Mouse (Mus musculus): Measurements from ENCODE around the gene Begain. TPM values are rescaled to one million over a fixed set of nuclear protein-coding genes. Genes with fewer than 3 reads are reported as not detected.

Begain gene
- under 1 TPM; 0.51 to 0.67 TPM for total RNA-seq (2021)
- long read RNA-seq, experiment 1, result 0 reads
- long read RNA-seq, experiment 2, result 0 reads

GRCm38 (mm10) chr12:109068167-109068653 lies at the start of gene Begain:
TSS of gene Begain (minus strand) at chr12:109068217.
- intact Hi-C loops (cut with DNase I), result no loop called here

DNA sequence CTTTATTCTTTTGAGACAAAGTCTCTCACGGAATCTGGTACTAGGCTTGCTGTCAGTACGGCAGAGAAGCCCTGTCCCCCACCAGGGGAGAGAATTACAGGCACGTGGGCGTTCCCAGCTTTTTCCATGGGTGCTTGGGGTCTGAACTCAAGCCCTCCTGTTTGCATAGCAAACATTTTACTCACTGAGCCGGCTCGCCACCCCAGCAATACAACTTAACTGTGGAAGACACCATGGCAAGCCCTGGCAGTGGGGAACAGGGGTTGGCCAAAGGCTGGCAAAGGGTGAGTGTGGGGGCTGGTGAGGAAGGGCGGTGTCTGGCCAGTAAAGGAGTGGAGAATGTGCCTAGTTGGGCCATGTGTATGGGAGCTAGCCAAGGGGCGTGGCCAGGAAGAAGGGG lies 47.7 kb upstream of the Begain start:
- intact Hi-C loops (cut with DNase I), result no loop called here
- DNase-seq, result no peak

More at GRCm38 (mm10) chr12:109068167-109068653, at the start of gene Begain:
- DNase-seq, result no peak

DNA sequence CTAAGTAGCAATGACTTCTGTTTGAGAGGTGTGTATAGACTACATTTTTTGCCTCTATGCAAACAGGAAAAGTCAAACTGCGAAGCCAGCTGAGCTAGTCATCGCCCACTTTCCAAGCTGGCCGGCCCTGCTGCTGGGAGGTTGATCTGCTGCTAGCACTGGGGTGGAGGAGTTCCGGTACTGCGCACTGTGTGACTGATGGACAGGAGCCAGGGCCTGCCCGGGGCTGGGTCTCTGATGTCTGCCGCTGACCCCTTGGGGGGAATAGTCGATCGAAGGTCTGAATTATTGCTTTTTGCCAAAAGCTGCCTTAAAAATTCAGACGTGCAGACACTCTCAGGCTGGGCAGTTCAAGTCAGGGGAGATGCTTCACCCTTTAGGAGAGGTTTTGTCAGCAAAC lies 47.1 kb upstream of the Begain start:
- no peak for DNase-seq
- intact Hi-C loops (cut with DNase I), result no loop called here

DNA sequence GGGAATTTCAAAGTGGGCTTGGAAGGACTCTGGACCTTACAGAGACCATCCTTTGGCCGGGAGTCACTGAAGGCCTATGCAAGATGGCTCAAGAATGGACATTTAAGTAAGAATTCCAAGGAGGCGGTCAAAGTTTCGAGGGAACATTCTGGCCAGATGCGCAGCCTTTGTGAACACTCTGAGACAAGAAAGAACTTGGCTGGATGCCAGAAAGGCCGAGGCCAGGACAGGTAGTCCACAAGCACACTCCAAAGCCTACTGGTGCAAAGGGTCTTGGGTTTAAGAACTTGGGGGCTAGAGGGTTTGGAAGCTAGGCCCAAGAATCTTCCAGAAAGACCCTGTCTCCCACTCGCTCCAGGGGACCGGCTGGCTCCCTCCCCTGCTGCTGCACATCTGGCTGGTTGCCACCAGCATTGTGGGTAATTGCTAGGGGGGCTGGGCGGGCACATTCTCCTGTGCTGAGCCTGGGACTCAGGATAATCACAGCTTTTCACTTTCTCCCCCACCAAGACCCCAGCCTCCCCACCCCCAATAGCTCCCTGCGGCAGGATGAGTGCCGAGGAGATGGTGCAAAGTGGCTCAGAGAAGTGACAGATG lies 45.1 kb upstream of the Begain start:
- intact Hi-C loops (cut with DNase I), result no loop called here
- no peak for DNase-seq

DNA sequence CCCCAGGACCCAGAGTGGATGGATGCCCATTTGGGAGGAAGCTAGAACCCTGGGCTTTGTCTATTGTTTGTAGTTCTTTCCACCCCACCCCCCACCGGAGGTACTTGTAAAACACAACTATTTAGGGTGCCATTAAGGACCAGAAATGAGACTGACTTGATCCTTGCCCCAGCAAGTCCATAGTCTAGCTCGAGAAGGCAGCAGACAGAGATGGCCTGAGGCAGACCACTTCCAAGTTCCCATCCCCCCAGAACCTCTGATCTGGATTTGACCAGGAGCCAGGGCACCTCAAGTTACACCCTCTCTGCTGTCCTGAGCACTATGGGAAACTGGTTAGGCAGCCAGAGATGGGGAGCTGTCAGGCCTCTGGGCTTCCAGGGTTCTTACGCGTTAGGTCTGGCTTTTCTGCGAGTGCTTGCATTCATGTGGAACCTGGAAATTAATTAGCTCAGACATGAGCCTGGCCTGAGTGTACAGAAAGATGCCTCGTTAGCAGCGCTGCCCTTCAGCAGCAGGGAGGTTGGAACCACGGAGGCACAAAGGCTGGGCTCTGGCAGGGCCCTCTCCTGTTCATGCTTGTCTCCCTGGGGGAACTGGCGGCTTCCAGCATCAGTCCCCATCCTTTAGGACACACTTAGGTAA lies 44.5 kb upstream of the Begain start:
- intact Hi-C loops (cut with DNase I), result no loop called here
- no peak for DNase-seq

- intact Hi-C loops (cut with DNase I), result no loop called here
Measured at GRCm38 (mm10) chr12:109108911-109109310, 40.9 kb upstream of the Begain start.

GRCm38 (mm10) chr12:109100381-109100780 lies 32.4 kb upstream of the Begain start:
- DNase-seq, result no peak
- intact Hi-C loops (cut with DNase I), result no loop called here

More at GRCm38 (mm10) chr12:109108911-109109310, 40.9 kb upstream of the Begain start:
- no peak for DNase-seq

DNA sequence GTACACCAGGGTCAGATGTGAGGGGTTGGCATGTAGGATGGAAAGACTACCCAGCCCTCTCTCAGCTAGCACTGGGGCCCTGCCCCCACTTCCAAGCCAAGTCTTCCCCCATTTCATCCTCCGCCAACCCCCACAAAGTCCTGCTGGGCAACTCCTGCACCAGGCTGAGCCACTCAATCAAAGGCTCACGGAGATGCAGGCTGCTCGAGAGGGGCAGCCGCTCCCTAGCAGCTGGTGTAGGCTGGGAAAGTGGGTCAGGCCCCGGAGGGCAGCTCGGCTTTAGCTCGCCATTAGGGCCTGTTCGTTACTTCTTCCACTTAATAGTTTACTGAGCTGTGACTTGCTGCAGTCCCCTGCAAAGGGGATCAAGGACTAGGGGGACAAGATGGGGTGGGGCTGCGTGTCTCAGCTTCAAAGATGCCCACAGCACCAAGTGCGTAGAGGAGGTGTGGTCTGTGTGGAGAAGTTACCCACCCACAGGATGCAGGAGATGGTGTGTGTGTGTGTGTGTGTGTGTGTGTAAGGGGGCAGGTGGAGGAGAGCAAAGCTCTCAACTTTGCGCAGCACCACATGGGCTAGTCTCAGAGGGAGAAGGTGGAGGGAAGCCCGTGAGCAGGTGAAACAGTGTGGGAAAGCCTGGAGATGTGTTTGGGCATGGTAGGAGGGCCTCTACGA lies 22.6 kb upstream of the Begain start:
- intact Hi-C loops (cut with DNase I), result no loop called here
- DNase-seq, result no peak

DNA sequence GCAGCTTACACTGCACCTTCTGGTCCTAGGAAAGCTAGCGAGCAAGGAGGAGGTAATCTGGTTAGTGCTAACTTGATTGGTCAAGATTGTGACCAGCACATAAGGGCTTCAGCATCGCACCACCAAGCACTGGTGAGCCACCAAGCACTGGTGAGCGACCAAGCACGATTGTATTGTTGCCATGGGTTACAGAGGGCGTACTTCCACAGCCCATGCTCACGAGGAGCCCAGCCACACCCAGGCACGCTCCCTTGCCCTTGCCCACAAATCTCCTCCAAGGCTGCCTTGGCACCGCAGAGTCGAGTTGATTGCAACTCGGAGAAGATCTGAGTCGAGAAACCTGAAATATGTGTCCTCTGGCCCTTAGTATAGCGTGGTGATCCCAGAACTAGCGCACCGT lies 22.0 kb upstream of the Begain start:
- no peak for DNase-seq
- intact Hi-C loops (cut with DNase I), result no loop called here

DNA sequence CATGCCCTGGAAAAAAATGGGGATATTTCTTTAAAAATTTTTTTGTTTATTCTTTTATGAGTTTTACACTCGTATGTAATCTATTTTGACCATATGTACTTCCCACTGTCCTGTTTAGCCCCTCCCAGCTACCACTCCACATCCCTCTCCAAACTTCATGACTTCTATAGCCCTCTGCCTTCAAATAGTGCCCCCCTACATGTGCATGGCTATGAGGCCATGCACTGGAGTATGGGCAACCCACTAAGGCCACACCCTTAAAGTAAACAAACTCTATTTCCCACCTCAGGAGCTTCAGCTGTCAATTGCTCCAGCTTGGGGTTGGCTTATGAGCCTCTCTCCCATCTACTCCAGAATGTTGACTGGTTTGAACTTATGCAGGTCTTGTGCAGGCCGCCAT lies 18.1 kb upstream of the Begain start:
- intact Hi-C loops (cut with DNase I), result no loop called here

GRCm38 (mm10) chr12:109085674-109086073 lies 17.7 kb upstream of the Begain start:
- DNase-seq, result no peak
- intact Hi-C loops (cut with DNase I), result no loop called here

More for the DNA sequence above, 18.1 kb upstream of the Begain start:
- DNase-seq, result no peak

- DNase-seq, result no peak
- intact Hi-C loops (cut with DNase I), result no loop called here
Measured at GRCm38 (mm10) chr12:109085046-109085445, 17.0 kb upstream of the Begain start.

DNA sequence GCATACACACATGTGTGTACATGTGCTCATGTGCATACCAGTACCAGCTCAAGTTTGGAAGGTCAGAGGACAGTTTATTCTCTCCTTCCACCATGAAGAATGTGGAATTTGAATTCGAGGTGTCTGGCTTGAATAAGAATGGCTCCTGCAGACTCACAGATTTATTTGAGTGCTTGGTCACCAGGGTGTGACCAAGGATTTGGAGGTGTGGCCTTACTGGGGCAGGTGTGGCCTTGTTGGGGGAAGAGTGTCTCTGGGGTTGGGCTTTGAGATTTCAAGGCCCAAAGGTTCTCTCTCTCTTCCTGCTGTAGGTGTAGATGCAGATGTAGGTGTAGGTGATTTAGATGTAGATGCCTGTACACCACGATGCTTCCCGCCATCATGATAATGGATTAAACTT lies 15.5 kb upstream of the Begain start:
- intact Hi-C loops (cut with DNase I), result no loop called here
- DNase-seq, result no peak

DNA sequence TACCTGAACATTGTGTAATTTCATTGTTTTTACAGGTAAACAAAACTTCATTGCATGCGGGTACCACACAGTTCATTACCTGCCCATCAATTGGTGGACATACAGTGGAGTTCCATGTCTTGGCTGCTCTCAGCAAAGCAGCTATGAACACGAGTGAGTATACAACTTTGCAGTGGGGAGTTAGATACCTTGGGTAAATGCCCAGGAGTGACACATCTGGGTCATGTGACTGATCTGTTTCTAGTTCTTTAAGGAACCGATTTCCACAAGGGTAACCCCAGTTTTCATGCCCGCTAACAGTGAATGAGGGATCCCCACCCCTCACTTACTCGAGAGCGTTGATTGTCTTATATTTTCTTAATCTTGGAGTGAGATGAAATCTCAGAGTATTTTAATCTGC lies 9.0 kb upstream of the Begain start:
- intact Hi-C loops (cut with DNase I), result no loop called here
- DNase-seq, result no peak

- DNase-seq, result no peak
- intact Hi-C loops (cut with DNase I), result no loop called here
Measured at GRCm38 (mm10) chr12:109074777-109075285, 6.8 kb upstream of the Begain start.

DNA sequence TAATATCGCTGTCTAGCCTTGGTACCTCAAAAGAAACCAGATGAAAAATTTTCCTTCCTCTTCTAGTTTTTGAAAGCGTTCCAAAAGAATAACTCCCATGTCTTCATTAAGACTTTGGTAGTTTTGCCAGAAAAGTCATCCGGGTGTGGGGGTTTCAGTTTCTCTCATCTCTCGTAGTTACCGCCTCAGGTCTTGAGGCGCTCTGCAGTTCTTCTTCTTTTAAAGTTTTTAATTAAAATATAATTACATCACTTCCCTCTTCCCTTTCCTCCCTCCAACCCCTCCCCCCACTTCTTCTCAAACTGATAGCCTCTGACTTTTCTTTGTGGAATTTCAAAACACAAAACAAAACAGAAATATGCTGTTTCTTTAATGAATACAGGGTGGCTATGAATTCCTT lies 6.1 kb upstream of the Begain start:
- no peak for DNase-seq
- intact Hi-C loops (cut with DNase I), result no loop called here

DNA sequence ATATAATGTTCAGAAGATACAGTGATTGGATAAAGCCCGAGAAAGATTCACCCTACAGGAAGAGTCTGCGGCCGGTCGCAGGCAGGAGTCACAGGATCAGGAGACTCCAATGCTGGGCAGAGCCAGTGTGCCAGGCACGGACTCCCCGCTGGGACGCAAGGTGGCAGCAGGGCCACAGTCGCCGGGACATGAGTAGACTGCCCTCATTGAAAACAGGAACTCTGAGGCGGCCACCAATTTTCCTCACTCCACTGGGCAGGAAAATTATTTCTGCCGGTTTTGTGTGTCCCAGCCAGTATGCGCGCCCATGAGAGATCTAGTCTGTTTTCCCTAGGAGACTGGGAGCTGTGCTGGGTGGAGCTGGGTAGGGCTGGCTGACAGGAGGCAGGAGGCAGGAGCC lies 3.2 kb upstream of the Begain start:
- intact Hi-C loops (cut with DNase I), result no loop called here
- DNase-seq, result no peak

GRCm38 (mm10) chr12:109069751-109070150 lies 1.7 kb upstream of the Begain start:
- intact Hi-C loops (cut with DNase I), result no loop called here
- no peak for DNase-seq

DNA sequence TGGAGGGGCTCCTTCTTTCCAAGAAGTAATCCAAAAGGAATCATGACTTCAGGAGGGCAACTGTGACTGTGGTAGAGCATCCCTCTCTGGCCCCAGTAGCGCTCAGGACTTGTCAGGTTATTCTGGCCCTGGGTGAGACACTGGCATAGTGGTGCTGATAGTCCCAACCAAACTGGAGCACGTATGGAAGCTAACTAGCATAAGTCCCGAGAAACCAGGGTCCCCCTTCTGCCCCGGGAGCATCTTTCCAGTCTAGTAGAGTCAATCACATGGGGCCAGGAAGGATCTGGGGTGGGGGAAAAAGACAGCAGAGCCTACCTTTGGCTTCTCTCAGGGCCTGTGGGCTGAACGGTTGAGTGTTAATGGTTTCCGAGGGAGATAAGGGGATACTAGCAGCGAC lies 721 bp upstream of the Begain start:
- DNase-seq, result no peak
- intact Hi-C loops (cut with DNase I), result no loop called here

GRCm38 (mm10) chr12:109067561-109068135 lies 369 bp downstream of the Begain start:
- intact Hi-C loops (cut with DNase I), result no loop called here
- DNase-seq, result peak; percentile 20 to 48

GRCm38 (mm10) chr12:109058660-109059059 lies 9.4 kb downstream of the Begain start:
- intact Hi-C loops (cut with DNase I), result no loop called here
- no peak for DNase-seq
